In genomic region chr17:65871641-65872041, GRCm38 (mm10) we compare ENCODE assay signal across 11 mouse cellular contexts. TPM values are rescaled to one million over a fixed set of nuclear protein-coding genes. Genes with fewer than 3 reads are reported as not detected.
DNase-seq lines count a peak whose midpoint lies in the region; ATAC-seq and TF ChIP-seq lines count a peak whose summit lies in the region.
"Had no signal": no experiment of that assay in that cellular context is flagged by ENCODE, and none has a peak within 500 bp of the region (broad histone marks: within the 10 kb centered on the region; RNA-seq: fewer than 3 reads in every experiment).

No protein-coding gene starts in this region.

- no peak overlapping the region for H3K4me3 ChIP-seq in heart, embryonic 15.5 days
- H3K4me3 ChIP-seq in spleen, adult 2 months (ENCODE audit: extremely low read depth, insufficient read depth, insufficient read length): no peak overlapping the region
- no peak overlapping the region for H3K4me3 ChIP-seq in stomach, postnatal 0 days (ENCODE audit: low read depth, low read length)
- H3K4me3 ChIP-seq: forebrain, embryonic 12.5 days had no signal

- peak overlapping the region; percentile 58; the same call in 1 of the 2 replicates for H3K27ac ChIP-seq in heart, embryonic 15.5 days
- H3K27ac ChIP-seq in spleen, adult 2 months (ENCODE audit: insufficient read depth, low read length): 0 out of 2 replicates have a peak overlapping the region, but pooled peaks have one; percentile 2
- H3K27ac ChIP-seq in stomach, postnatal 0 days (replicated peaks): 0 out of 2 replicates have a peak overlapping the region, but pooled peaks have one; percentile 30
- H3K27ac ChIP-seq: forebrain, embryonic 12.5 days; kidney, postnatal 0 days had no signal

- H3K4me2 ChIP-seq in heart, embryonic 15.5 days: no peak overlapping the region
- H3K4me2 ChIP-seq in stomach, postnatal 0 days (replicated peaks; ENCODE audit: low read depth): no peak overlapping the region
- H3K4me2 ChIP-seq: forebrain, embryonic 12.5 days had no signal

- no peak overlapping the region for H3K9ac ChIP-seq in heart, embryonic 15.5 days
- no peak overlapping the region for H3K9ac ChIP-seq in stomach, postnatal 0 days (ENCODE audit: low read length)
- H3K9ac ChIP-seq: forebrain, embryonic 12.5 days had no signal

- H3K9me3 ChIP-seq in heart, embryonic 15.5 days (replicated peaks): no peaks in the 10 kb centered on the region
- no peaks in the 10 kb centered on the region for H3K9me3 ChIP-seq in stomach, postnatal 0 days (ENCODE audit: control insufficient read depth, low read length)
- H3K9me3 ChIP-seq: forebrain, embryonic 12.5 days had no signal

- WGBS in heart, embryonic 15.5 days: 41% methylated on average over 5 of the region's 5 CpGs
- WGBS in spleen, adult 2 months: 42% methylated on average over 5 of the region's 5 CpGs
- 24% methylated on average over 5 of the region's 5 CpGs for WGBS in stomach, postnatal 0 days

- ATAC-seq in heart, embryonic 15.5 days (replicated peaks; ENCODE audit: insufficient number of reproducible peaks, insufficient read depth, low FRiP score, low read depth): no peak
- ATAC-seq in inflammation-experienced regulatory T-cells, adult 6 months: peak; percentile 63
- ATAC-seq in stomach, postnatal 0 days (ENCODE audit: low FRiP score, low TSS enrichment): no peak

- intact Hi-C loops in heart, postnatal 14 days (cut with DNase I): loop anchor here (2.0 kb wide), 1 partner anchor 79 kb away; the partner anchor contains the start of gene Twsg1

- no peak for DNase-seq in heart, postnatal 14 days
- DNase-seq in spleen, adult 2 months (ENCODE audit: low read depth in 1 of 2, low spot score in 2 of 2): no peak
- no peak for DNase-seq in spleen, postnatal 10 days (ENCODE audit: low spot score in 2 of 2)
- no peak for DNase-seq in stomach, postnatal 0 days (ENCODE audit: low spot score)
- no peak for DNase-seq in right cerebral cortex, adult 2 months (ENCODE audit: low spot score in 2 of 2)
- no peak for DNase-seq in urinary bladder, postnatal 10 days (ENCODE audit: low spot score)
- DNase-seq: cerebellum, adult 18-20 months had no signal

- no peaks in the 10 kb centered on the region for H3K27me3 ChIP-seq in heart, embryonic 15.5 days
- H3K27me3 ChIP-seq in spleen, adult 2 months (ENCODE audit: control insufficient read depth, insufficient read depth, low read length): no peaks in the 10 kb centered on the region
- no peaks in the 10 kb centered on the region for H3K27me3 ChIP-seq in stomach, postnatal 0 days (ENCODE audit: control insufficient read depth, insufficient read depth, low read length)
- H3K27me3 ChIP-seq: forebrain, embryonic 12.5 days had no signal

- no peak for TF ChIP-seq CTCF in spleen, adult 2 months (IDR thresholded peaks at IDR 0.05; ENCODE audit: extremely low read depth, insufficient read depth, insufficient read length, insufficient replicate concordance)
- TF ChIP-seq CTCF in stomach, postnatal 0 days (IDR thresholded peaks at IDR 0.05; ENCODE audit: low read depth): no peak

- TF ChIP-seq POLR2A in spleen, adult 2 months (IDR thresholded peaks at IDR 0.05; ENCODE audit: low read depth, low read length): no peak

- TF ChIP-seq EP300 in stomach, postnatal 0 days (optimal IDR thresholded peaks at IDR 0.05): no peak

- H3K4me1 ChIP-seq in heart, embryonic 15.5 days (replicated peaks): peaks cover 14% of the 10 kb centered on the region
- H3K4me1 ChIP-seq in spleen, adult 2 months (ENCODE audit: control insufficient read depth, insufficient read depth, insufficient read length): peaks cover 6% of the 10 kb centered on the region; the same call in 1 of the 2 replicates
- no peaks in the 10 kb centered on the region; the same call in 1 of the 2 replicates for H3K4me1 ChIP-seq in stomach, postnatal 0 days (replicated peaks; ENCODE audit: control insufficient read depth, insufficient read depth)

- H3K36me3 ChIP-seq in heart, embryonic 15.5 days: no peaks in the 10 kb centered on the region
- no peaks in the 10 kb centered on the region for H3K36me3 ChIP-seq in spleen, adult 2 months (ENCODE audit: control insufficient read depth, insufficient read depth, low read length)
- H3K36me3 ChIP-seq in stomach, postnatal 0 days (ENCODE audit: control insufficient read depth, insufficient read depth, low read length): peaks cover 2% of the 10 kb centered on the region; the same call in 1 of the 2 replicates

RNA-seq across cellular contexts. Expression of gene Ralbp1, which starts 14.0 kb away (rescaled TPM):
- polyA plus RNA-seq in heart, embryonic 15.5 days (2015; fragmentation: Nextera tagmentation; extraction: Ambion mirVana): 51.1 and 60.7 TPM in 2 replicates
- total RNA-seq in heart, postnatal 14 days (2021): 10 to 100 TPM; 38.1 to 38.9 TPM
- 22.7 and 26.6 TPM in 2 replicates for polyA plus RNA-seq in spleen, adult 2 months (2012; rRNA removed)
- polyA plus RNA-seq in inflammation-experienced regulatory T-cells, adult 6 months (2017; shearing (Covaris generic)): 10 to 100 TPM; 48.4 to 62.8 (median 60.1) TPM
- polyA plus RNA-seq in stomach, postnatal 0 days (2015; fragmentation: Nextera tagmentation; extraction: Ambion mirVana): 114 and 117 TPM in 2 replicates

Comparison
In these comparisons a context has a peak if more than half of its experiments do, and no peak if none do; other contexts are left out.
1. H3K27ac ChIP-seq: peak in every context shown above with its lines; median percentile 58 in heart, embryonic 15.5 days; 30 in stomach, postnatal 0 days; 2 in spleen, adult 2 months.